Mouse (Mus musculus): Measurements from ENCODE around the gene Ints6. TPM values are rescaled to one million over a fixed set of nuclear protein-coding genes. Genes with fewer than 3 reads are reported as not detected.

Gene Ints6
- polyA plus RNA-seq (2014; fragmentation: Nextera tagmentation; extraction: Ambion mirVana): 31.8 and 34.4 TPM in 2 replicates

GRCm38 (mm10) chr14:62761036-62761881, at the start of gene Ints6:
Gene Ints6, minus strand, starts transcription at chr14:62761169.
- Histone ChIP-seq H3K4me1 (replicated peaks; ENCODE audit: control insufficient read depth, insufficient read depth, low read length) (no peaks in the 10 kb centered on the region; the same call in none of the 2 replicates), H3K9ac (ENCODE audit: low read length) (peak within 1 kb of the TSS; percentile 97), H3K27ac (ENCODE audit: low read depth) (peak within 1 kb of the TSS; percentile 99), H3K9me3 (ENCODE audit: control insufficient read depth, low read length) (no peaks in the 10 kb centered on the region), H3K4me2 (ENCODE audit: low read length) (peak within 1 kb of the TSS; percentile 64), H3K36me3 (ENCODE audit: control insufficient read depth, insufficient read depth, low read length) (peaks cover 16% of the 10 kb centered on the region), H3K27me3 (replicated peaks; ENCODE audit: control insufficient read depth, insufficient read depth, low read length) (no peaks in the 10 kb centered on the region), H3K4me3 (ENCODE audit: low read depth, low read length) (peak within 1 kb of the TSS; percentile 99)
- ATAC-seq (replicated peaks; ENCODE audit: low FRiP score, low TSS enrichment, low read depth) (peak; percentile 96), DNase-seq (ENCODE audit: low spot score) (peak; percentile 98)
- WGBS: under 1% methylated on average over 72 of the region's 72 CpGs

DNA sequence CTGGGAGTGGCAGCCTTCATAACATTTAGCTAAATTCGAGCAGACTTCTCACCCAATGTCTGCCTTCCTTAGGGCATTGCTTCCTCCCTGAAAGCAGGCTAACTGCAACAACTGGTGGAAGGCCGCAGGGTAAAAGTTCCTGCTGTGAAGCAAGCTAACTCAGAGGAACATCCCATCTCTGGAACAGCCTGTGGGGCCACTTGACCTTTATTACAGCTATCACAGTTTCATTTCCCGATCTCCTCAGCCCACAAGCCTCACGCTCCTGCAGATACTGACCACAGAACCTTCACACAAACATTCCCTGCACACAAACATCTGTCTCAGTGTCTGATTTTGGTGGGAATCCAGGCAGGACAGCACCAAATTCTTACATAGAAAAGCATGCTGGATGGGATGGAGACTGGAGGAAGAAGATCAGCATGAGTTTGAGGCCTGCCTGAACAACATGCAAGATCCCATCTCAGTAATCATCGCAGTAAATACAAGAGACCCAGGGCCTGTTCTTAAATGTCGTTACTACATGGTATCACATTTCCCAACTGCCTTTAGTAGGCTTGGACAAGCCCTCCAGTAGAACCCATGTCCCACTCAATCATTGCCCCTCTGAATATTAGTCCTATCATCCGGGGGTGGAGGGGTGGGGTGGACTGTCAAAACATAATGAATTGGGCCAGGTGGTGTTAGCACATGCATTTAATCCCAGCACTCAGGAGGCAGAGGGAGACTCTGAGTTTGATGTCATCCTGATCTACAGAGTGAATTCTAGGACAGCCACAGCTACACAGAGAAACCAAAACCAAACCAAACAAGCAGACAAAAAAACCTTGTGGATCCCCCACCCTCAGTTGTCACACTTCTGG, 47.9 kb upstream of the Ints6 start:
- H3K27me3 ChIP-seq (replicated peaks; ENCODE audit: control insufficient read depth, insufficient read depth, low read length): no peaks in the 10 kb centered on the region
- 51% methylated on average over 7 of the region's 7 CpGs for WGBS
- H3K9ac ChIP-seq (ENCODE audit: low read length): no peak overlapping the region
- DNase-seq (ENCODE audit: low spot score) (no peak), ATAC-seq (replicated peaks; ENCODE audit: low FRiP score, low TSS enrichment, low read depth) (no peak)
- no peaks in the 10 kb centered on the region for H3K4me1 ChIP-seq (replicated peaks; ENCODE audit: control insufficient read depth, insufficient read depth, low read length)
- no peaks in the 10 kb centered on the region for H3K36me3 ChIP-seq (ENCODE audit: control insufficient read depth, insufficient read depth, low read length)
- H3K4me3 ChIP-seq (ENCODE audit: low read depth, low read length): no peak overlapping the region
- no peak overlapping the region for H3K4me2 ChIP-seq (ENCODE audit: low read length)
- H3K9me3 ChIP-seq (ENCODE audit: control insufficient read depth, low read length): no peaks in the 10 kb centered on the region
- no peak overlapping the region for H3K27ac ChIP-seq (ENCODE audit: low read depth)

- no peak overlapping the region for H3K27ac ChIP-seq (ENCODE audit: low read depth)
- no peak overlapping the region for H3K9ac ChIP-seq (ENCODE audit: low read length)
- H3K27me3 ChIP-seq (replicated peaks; ENCODE audit: control insufficient read depth, insufficient read depth, low read length): no peaks in the 10 kb centered on the region
- no peak for ATAC-seq (replicated peaks; ENCODE audit: low FRiP score, low TSS enrichment, low read depth)
- H3K4me2 ChIP-seq (ENCODE audit: low read length): no peak overlapping the region
- no peaks in the 10 kb centered on the region for H3K9me3 ChIP-seq (ENCODE audit: control insufficient read depth, low read length)
- DNase-seq (ENCODE audit: low spot score): no peak
- H3K4me3 ChIP-seq (ENCODE audit: low read depth, low read length): no peak overlapping the region
- H3K4me1 ChIP-seq (replicated peaks; ENCODE audit: control insufficient read depth, insufficient read depth, low read length): no peaks in the 10 kb centered on the region
- 52% methylated on average over 3 of the region's 3 CpGs for WGBS
- H3K36me3 ChIP-seq (ENCODE audit: control insufficient read depth, insufficient read depth, low read length): no peaks in the 10 kb centered on the region
Measured at GRCm38 (mm10) chr14:62806921-62807320, 46.0 kb upstream of the Ints6 start.

GRCm38 (mm10) chr14:62803204-62803603, 42.2 kb upstream of the Ints6 start:
- DNase-seq (ENCODE audit: low spot score): no peak
- Histone ChIP-seq H3K4me3 (ENCODE audit: low read depth, low read length) (no peak overlapping the region), H3K27ac (ENCODE audit: low read depth) (no peak overlapping the region), H3K9ac (ENCODE audit: low read length) (no peak overlapping the region), H3K27me3 (replicated peaks; ENCODE audit: control insufficient read depth, insufficient read depth, low read length) (no peaks in the 10 kb centered on the region), H3K9me3 (ENCODE audit: control insufficient read depth, low read length) (no peaks in the 10 kb centered on the region), H3K4me1 (replicated peaks; ENCODE audit: control insufficient read depth, insufficient read depth, low read length) (no peaks in the 10 kb centered on the region), H3K36me3 (ENCODE audit: control insufficient read depth, insufficient read depth, low read length) (no peaks in the 10 kb centered on the region), H3K4me2 (ENCODE audit: low read length) (no peak overlapping the region)
- WGBS: 63% methylated on average over 5 of the region's 5 CpGs
- no peak for ATAC-seq (replicated peaks; ENCODE audit: low FRiP score, low TSS enrichment, low read depth)

DNA sequence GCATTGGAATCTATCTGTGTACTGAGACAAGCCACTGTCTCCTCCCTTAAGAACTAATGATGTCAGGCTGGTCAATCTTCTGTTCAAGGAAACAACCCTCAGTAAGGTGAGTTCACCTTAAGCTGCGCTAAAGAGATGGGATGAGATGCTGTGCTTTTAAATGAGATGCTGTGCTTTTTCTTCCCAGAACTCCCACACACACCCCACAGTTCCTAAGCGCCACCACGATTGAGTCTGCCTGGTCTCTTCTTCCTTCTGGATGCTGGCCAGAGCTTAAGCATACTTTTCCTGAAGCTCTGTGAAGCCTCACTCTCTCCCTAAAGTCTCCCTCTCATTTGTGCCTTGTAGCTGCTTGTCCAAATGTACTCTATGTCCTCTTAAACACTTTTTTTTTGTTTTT, 39.8 kb upstream of the Ints6 start:
- H3K9me3 ChIP-seq (ENCODE audit: control insufficient read depth, low read length): no peaks in the 10 kb centered on the region
- no peaks in the 10 kb centered on the region for H3K27me3 ChIP-seq (replicated peaks; ENCODE audit: control insufficient read depth, insufficient read depth, low read length)
- WGBS: 74% methylated on average over 3 of the region's 3 CpGs
- no peak overlapping the region for H3K27ac ChIP-seq (ENCODE audit: low read depth)
- ATAC-seq (replicated peaks; ENCODE audit: low FRiP score, low TSS enrichment, low read depth) (no peak), DNase-seq (ENCODE audit: low spot score) (no peak)
- no peak overlapping the region for H3K4me2 ChIP-seq (ENCODE audit: low read length)
- no peak overlapping the region for H3K4me3 ChIP-seq (ENCODE audit: low read depth, low read length)
- no peaks in the 10 kb centered on the region for H3K36me3 ChIP-seq (ENCODE audit: control insufficient read depth, insufficient read depth, low read length)
- H3K4me1 ChIP-seq (replicated peaks; ENCODE audit: control insufficient read depth, insufficient read depth, low read length): no peaks in the 10 kb centered on the region
- H3K9ac ChIP-seq (ENCODE audit: low read length): no peak overlapping the region

DNA sequence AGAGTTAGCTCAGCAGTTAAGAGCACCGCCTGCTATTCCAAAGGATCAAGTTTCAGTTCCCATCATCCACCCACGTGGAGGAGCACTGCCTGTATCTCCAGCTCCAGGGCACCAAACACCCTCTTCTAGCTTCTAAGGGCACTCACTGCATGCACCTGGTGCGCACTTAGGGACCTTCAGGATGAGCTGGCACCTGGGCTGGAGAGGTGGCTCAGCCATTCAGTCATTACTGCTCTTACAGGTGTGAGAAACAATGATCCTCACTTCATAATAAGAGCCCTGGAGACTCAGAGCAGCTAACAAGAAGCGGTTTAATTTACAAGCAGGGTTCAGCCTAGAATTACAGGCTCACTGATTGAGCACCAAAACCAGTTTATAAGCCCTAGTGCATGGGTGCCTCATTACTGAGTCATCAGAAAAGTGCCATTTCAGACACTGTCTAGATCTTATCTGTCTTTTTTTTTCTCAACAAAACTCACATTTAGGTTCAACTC, 37.7 kb upstream of the Ints6 start:
- Histone ChIP-seq H3K27me3 (replicated peaks; ENCODE audit: control insufficient read depth, insufficient read depth, low read length) (no peaks in the 10 kb centered on the region), H3K4me2 (ENCODE audit: low read length) (peak overlapping the region; percentile 24), H3K9me3 (ENCODE audit: control insufficient read depth, low read length) (no peaks in the 10 kb centered on the region), H3K27ac (ENCODE audit: low read depth) (no peak overlapping the region), H3K4me3 (ENCODE audit: low read depth, low read length) (no peak overlapping the region), H3K36me3 (ENCODE audit: control insufficient read depth, insufficient read depth, low read length) (no peaks in the 10 kb centered on the region), H3K9ac (ENCODE audit: low read length) (no peak overlapping the region), H3K4me1 (replicated peaks; ENCODE audit: control insufficient read depth, insufficient read depth, low read length) (no peaks in the 10 kb centered on the region)
- DNase-seq (ENCODE audit: low spot score): peak; percentile 64
- no peak for ATAC-seq (replicated peaks; ENCODE audit: low FRiP score, low TSS enrichment, low read depth)
- WGBS: 6% methylated on average over 4 of the region's 4 CpGs

GRCm38 (mm10) chr14:62795719-62796118, 34.8 kb upstream of the Ints6 start:
- no peaks in the 10 kb centered on the region for H3K36me3 ChIP-seq (ENCODE audit: control insufficient read depth, insufficient read depth, low read length)
- no peak overlapping the region for H3K27ac ChIP-seq (ENCODE audit: low read depth)
- H3K9ac ChIP-seq (ENCODE audit: low read length): no peak overlapping the region
- H3K9me3 ChIP-seq (ENCODE audit: control insufficient read depth, low read length): no peaks in the 10 kb centered on the region
- DNase-seq (ENCODE audit: low spot score): no peak
- H3K4me3 ChIP-seq (ENCODE audit: low read depth, low read length): no peak overlapping the region
- no peaks in the 10 kb centered on the region for H3K27me3 ChIP-seq (replicated peaks; ENCODE audit: control insufficient read depth, insufficient read depth, low read length)
- 52% methylated on average over 7 of the region's 7 CpGs for WGBS
- no peaks in the 10 kb centered on the region for H3K4me1 ChIP-seq (replicated peaks; ENCODE audit: control insufficient read depth, insufficient read depth, low read length)
- no peak for ATAC-seq (replicated peaks; ENCODE audit: low FRiP score, low TSS enrichment, low read depth)
- H3K4me2 ChIP-seq (ENCODE audit: low read length): no peak overlapping the region

- H3K4me3 ChIP-seq (ENCODE audit: low read depth, low read length): no peak overlapping the region
- no peaks in the 10 kb centered on the region for H3K27me3 ChIP-seq (replicated peaks; ENCODE audit: control insufficient read depth, insufficient read depth, low read length)
- H3K9me3 ChIP-seq (ENCODE audit: control insufficient read depth, low read length): no peaks in the 10 kb centered on the region
- ATAC-seq (replicated peaks; ENCODE audit: low FRiP score, low TSS enrichment, low read depth): no peak
- no peaks in the 10 kb centered on the region for H3K4me1 ChIP-seq (replicated peaks; ENCODE audit: control insufficient read depth, insufficient read depth, low read length)
- no peak overlapping the region for H3K27ac ChIP-seq (ENCODE audit: low read depth)
- 70% methylated on average over 4 of the region's 4 CpGs for WGBS
- DNase-seq (ENCODE audit: low spot score): no peak
- H3K36me3 ChIP-seq (ENCODE audit: control insufficient read depth, insufficient read depth, low read length): no peaks in the 10 kb centered on the region
- no peak overlapping the region for H3K9ac ChIP-seq (ENCODE audit: low read length)
- H3K4me2 ChIP-seq (ENCODE audit: low read length): no peak overlapping the region
Measured at GRCm38 (mm10) chr14:62789282-62789681, 28.3 kb upstream of the Ints6 start.
